Mouse (Mus musculus) forebrain, embryonic 11.5 days (tissue): ENCODE results near the gene Neil1. TPM values are rescaled to one million over a fixed set of nuclear protein-coding genes. Genes with fewer than 3 reads are reported as not detected.

Source experiments
- ATAC-seq: fragments of 200-750 bp; cut with Nextera tagmentation; replicated peaks from 2 replicates; pipeline ENCODE4 v1.8.0; 2017; ENCODE audit warnings: moderate TSS enrichment; ENCODE audit not compliant: low FRiP score
- DNase-seq: peaks from one replicate; pipeline ENCODE4 v3.0.0-alpha.2; 2017; ENCODE audit warnings: low spot score
- H3K27ac ChIP-seq: fragments of 300-500 bp; sonication (generic); 2 replicates; pipeline ENCODE4 v1.5.1; 2014; ENCODE audit warnings: low read depth, low read length
- H3K27me3 ChIP-seq: fragments of 300-500 bp; sonication (generic); 2 replicates; pipeline ENCODE4 v1.6.1; 2014; ENCODE audit warnings: mild to moderate bottlenecking, low read length, mixed read lengths; ENCODE audit not compliant: control insufficient read depth, insufficient read depth
- H3K36me3 ChIP-seq: fragments of 300-500 bp; sonication (generic); 2 replicates; pipeline ENCODE4 v1.6.1; 2014; ENCODE audit warnings: mild to moderate bottlenecking, low read length, moderate library complexity, mixed read lengths; ENCODE audit not compliant: control insufficient read depth, insufficient read depth
- H3K4me1 ChIP-seq: fragments of 300-500 bp; sonication (generic); replicated peaks from 2 replicates; pipeline ENCODE4 v1.6.1; 2014; ENCODE audit warnings: low read length, mixed read lengths; ENCODE audit not compliant: control insufficient read depth, insufficient read depth
- H3K4me2 ChIP-seq: fragments of 300-500 bp; sonication (generic); 2 replicates; pipeline ENCODE4 v1.6.1; 2014; ENCODE audit warnings: low read depth, mild to moderate bottlenecking, low read length, moderate library complexity, mixed read lengths; ENCODE audit not compliant: severe bottlenecking
- H3K4me3 ChIP-seq: fragments of 300-500 bp; sonication (generic); 2 replicates; pipeline ENCODE4 v1.5.1; 2014; ENCODE audit warnings: low read depth, low read length
- H3K9ac ChIP-seq: fragments of 300-500 bp; sonication (generic); 2 replicates; pipeline ENCODE4 v1.6.1; 2014; ENCODE audit warnings: low read length
- H3K9me3 ChIP-seq: fragments of 300-500 bp; sonication (generic); 2 replicates; pipeline ENCODE4 v1.6.1; 2016; ENCODE audit warnings: low read length, mixed read lengths; ENCODE audit not compliant: control insufficient read depth
- WGBS: fragments of 180-500 bp; shearing (Covaris S2); extraction: QIAGEN DNeasy Blood & Tissue Kit; methylation state at CpG from one replicate; pipeline ENCODE4 v1.1.7; 2014; 5-methylcytosine and 5-hydroxymethylcytosine counted together
- polyA plus RNA-seq: library from polyadenylated mRNA; unstranded; fragments of >200 nt; fragmentation: Nextera tagmentation; extraction: Ambion mirVana; gene quantifications from 2 replicates; pipeline ENCODE4 v1.2.1, GENCODE M21; 2014

The Neil1 gene
- polyA plus RNA-seq, 1 experiment from 2014 or later = 5.4 TPM

GRCm38 (mm10) chr9:57158013-57158470 lies 9.9 kb upstream of the Neil1 start, which contains the start of gene Commd4:
TSS of gene Commd4 (minus strand) at chr9:57158331.
- peak; percentile 88 for ATAC-seq
- peak within 1 kb of the TSS; percentile 96 for H3K4me2 ChIP-seq
- no peaks in the 10 kb centered on the region; the same call in 1 of the 2 replicates for H3K36me3 ChIP-seq
- H3K4me3 ChIP-seq = peak within 1 kb of the TSS; percentile 74
- H3K9ac ChIP-seq = peak within 1 kb of the TSS; percentile 70
- no peaks in the 10 kb centered on the region for H3K27me3 ChIP-seq
- no peaks in the 10 kb centered on the region for H3K9me3 ChIP-seq
- H3K4me1 ChIP-seq = peaks cover 5% of the 10 kb centered on the region; the same call in 1 of the 2 replicates
- under 1% methylated on average over 24 of the region's 24 CpGs for WGBS
- DNase-seq = peak; percentile 88
- no peak within 1 kb of the TSS for H3K27ac ChIP-seq

DNA sequence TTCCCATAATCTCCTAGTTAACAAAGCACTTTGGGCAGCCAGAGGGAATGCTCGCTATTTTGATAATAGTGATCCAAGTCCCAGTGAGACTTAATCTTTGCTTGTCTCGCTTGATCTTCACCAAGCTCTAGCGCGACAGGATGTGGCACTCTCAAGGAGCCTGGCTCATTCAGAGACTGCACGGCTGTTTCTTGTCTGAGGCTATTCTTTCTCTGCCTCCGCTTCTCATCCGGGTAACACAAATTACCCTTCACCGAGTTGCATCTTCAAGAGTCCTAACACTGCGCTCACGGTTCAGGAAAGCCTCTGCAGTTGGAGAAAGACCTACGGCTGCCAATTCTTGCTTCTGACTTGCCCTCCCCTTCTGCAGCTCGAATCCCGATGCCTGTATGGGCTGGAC lies 9.4 kb upstream of the Neil1 start:
- H3K36me3 ChIP-seq = no peaks in the 10 kb centered on the region; the same call in 1 of the 2 replicates
- peak overlapping the region; percentile 74 for H3K4me3 ChIP-seq
- ATAC-seq (no peak), DNase-seq (peak; percentile 31)
- WGBS = 31% methylated on average over 13 of the region's 13 CpGs
- H3K4me1 ChIP-seq = peaks cover 5% of the 10 kb centered on the region; the same call in 1 of the 2 replicates
- peak overlapping the region; percentile 70 for H3K9ac ChIP-seq
- no peak overlapping the region for H3K27ac ChIP-seq
- no peaks in the 10 kb centered on the region for H3K9me3 ChIP-seq
- H3K27me3 ChIP-seq = no peaks in the 10 kb centered on the region
- peak overlapping the region; percentile 96 for H3K4me2 ChIP-seq

DNA sequence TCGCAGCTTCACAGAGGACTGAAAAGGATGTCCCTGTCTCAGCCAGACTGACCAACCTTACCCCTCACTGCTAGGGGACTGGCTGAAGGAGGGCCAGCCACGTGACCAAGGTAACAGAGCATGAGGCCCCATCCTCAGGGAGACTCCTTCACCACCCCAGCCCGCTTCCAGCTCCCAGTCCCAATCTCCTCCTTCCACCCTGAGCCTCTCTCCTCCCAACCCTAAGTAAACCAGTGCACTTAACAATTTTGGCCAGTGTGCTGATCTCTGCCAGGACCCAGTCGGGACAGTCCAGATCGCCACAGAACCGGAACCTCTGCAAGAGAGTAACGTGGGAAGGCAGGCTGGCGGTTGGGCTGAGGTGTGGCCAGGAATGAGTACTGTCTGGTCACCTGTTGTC lies 8.7 kb upstream of the Neil1 start:
- H3K9me3 ChIP-seq = no peaks in the 10 kb centered on the region
- H3K36me3 ChIP-seq = no peaks in the 10 kb centered on the region; the same call in 1 of the 2 replicates
- H3K4me2 ChIP-seq = no peak overlapping the region
- no peak overlapping the region for H3K27ac ChIP-seq
- no peaks in the 10 kb centered on the region for H3K27me3 ChIP-seq
- 88% methylated on average over 8 of the region's 8 CpGs for WGBS
- ATAC-seq (no peak), DNase-seq (no peak)
- peaks cover 5% of the 10 kb centered on the region; the same call in 1 of the 2 replicates for H3K4me1 ChIP-seq
- H3K4me3 ChIP-seq = no peak overlapping the region
- no peak overlapping the region for H3K9ac ChIP-seq

DNA sequence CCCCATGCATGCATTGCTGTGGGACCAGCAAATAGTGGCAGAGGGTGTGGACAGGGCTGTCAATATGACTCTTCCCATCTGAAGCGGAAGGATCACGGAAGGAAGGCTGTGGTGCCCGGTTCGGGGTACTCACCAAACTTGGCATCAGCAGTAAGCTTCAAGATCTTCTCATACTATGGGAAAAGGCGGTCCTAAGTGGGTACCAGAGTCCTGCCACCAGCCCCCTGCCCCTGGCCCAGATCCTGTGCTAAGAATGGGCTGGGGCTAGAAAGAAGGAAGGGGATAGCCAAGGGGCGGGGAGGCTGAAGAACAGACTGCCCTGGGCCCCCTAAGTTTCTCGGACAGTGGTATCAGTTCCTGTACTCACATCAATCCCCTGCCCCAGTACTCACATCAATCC lies 8.3 kb upstream of the Neil1 start:
- ATAC-seq (no peak), DNase-seq (no peak)
- no peaks in the 10 kb centered on the region; the same call in 1 of the 2 replicates for H3K36me3 ChIP-seq
- H3K4me2 ChIP-seq = no peak overlapping the region
- no peak overlapping the region for H3K27ac ChIP-seq
- H3K4me1 ChIP-seq = peaks cover 5% of the 10 kb centered on the region; the same call in 1 of the 2 replicates
- no peak overlapping the region for H3K9ac ChIP-seq
- no peak overlapping the region for H3K4me3 ChIP-seq
- WGBS = 88% methylated on average over 7 of the region's 7 CpGs
- H3K9me3 ChIP-seq = no peaks in the 10 kb centered on the region
- H3K27me3 ChIP-seq = no peaks in the 10 kb centered on the region

GRCm38 (mm10) chr9:57152331-57152730 lies 4.2 kb upstream of the Neil1 start:
- H3K9me3 ChIP-seq = no peaks in the 10 kb centered on the region
- H3K4me1 ChIP-seq = peaks cover 4% of the 10 kb centered on the region; the same call in 1 of the 2 replicates
- no peak overlapping the region for H3K27ac ChIP-seq
- H3K9ac ChIP-seq = no peak overlapping the region
- H3K4me3 ChIP-seq = no peak overlapping the region
- WGBS = 53% methylated on average over 6 of the region's 6 CpGs
- no peak for DNase-seq
- ATAC-seq = no peak
- no peaks in the 10 kb centered on the region; the same call in 1 of the 2 replicates for H3K36me3 ChIP-seq
- no peaks in the 10 kb centered on the region for H3K27me3 ChIP-seq
- H3K4me2 ChIP-seq = no peak overlapping the region

DNA sequence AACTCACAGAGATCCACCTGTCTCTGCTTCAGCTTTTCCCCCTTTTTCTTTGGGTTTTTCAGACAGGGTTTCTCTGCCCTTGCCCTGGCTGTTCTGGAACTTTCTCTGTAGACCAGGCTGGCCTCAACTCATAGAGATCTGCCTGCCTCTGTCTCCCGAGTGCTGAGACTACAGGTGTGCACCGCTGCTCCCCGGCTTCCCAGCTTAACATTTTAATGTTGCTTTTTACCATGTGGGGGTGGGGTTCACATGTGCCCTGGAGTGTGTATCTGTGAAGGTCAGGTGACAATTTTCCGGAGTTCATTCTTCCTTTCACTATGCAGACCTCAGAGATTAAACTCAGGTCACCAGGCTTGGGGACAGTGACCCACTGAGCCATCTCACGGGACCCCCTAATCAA lies 2.1 kb upstream of the Neil1 start:
- DNase-seq = no peak
- Histone ChIP-seq H3K9ac (no peak overlapping the region), H3K27ac (no peak overlapping the region), H3K4me3 (no peak overlapping the region), H3K4me1 (0 out of 2 replicates have a peak, but pooled peaks cover 2% of the 10 kb centered on the region), H3K36me3 (no peaks in the 10 kb centered on the region; the same call in 1 of the 2 replicates), H3K4me2 (no peak overlapping the region), H3K27me3 (no peaks in the 10 kb centered on the region), H3K9me3 (no peaks in the 10 kb centered on the region)
- WGBS = 90% methylated on average over 5 of the region's 5 CpGs
- no peak for ATAC-seq

DNA sequence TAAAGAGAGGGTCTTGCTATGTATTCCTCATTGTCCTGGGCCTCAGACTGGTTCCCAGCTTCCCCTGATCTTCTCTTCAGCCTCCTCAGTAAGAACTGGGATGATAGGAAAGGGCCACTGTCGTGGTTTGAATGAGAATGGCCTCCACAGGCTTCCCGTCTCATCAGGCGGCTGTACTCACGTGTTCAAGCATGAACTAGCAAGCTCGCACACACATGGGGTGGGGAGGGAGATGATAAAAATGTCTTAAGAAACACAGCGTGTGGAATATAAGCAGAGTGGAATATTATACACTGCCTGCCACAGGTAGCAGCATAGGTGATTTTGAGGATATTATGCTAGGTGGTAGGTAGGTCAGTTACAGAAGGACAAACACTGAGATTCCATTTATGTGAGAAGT lies 916 bp upstream of the Neil1 start:
- H3K4me3 ChIP-seq = no peak overlapping the region
- no peak for DNase-seq

GRCm38 (mm10) chr9:57147205-57148143 lies 631 bp downstream of the Neil1 start:
- Histone ChIP-seq H3K4me3 (peak overlapping the region; percentile 46), H3K36me3 (no peaks in the 10 kb centered on the region), H3K9ac (peak overlapping the region; percentile 74), H3K9me3 (no peaks in the 10 kb centered on the region), H3K4me2 (peak overlapping the region; percentile 81), H3K27me3 (no peaks in the 10 kb centered on the region), H3K4me1 (0 out of 2 replicates have a peak, but pooled peaks cover 2% of the 10 kb centered on the region), H3K27ac (peak overlapping the region; percentile 73; the same call in 1 of the 2 replicates)
- 9% methylated on average over 19 of the region's 19 CpGs for WGBS
- no peak for DNase-seq
- peak; percentile 47 for ATAC-seq

More for the DNA sequence above, 916 bp upstream of the Neil1 start:
- 74% methylated on average over 6 of the region's 6 CpGs for WGBS
- no peak for ATAC-seq
- no peaks in the 10 kb centered on the region for H3K9me3 ChIP-seq
- 0 out of 2 replicates have a peak, but pooled peaks cover 2% of the 10 kb centered on the region for H3K4me1 ChIP-seq
- no peaks in the 10 kb centered on the region for H3K36me3 ChIP-seq
- peak overlapping the region; percentile 74; the same call in 1 of the 2 replicates for H3K9ac ChIP-seq
- no peaks in the 10 kb centered on the region for H3K27me3 ChIP-seq
- H3K27ac ChIP-seq = no peak overlapping the region
- peak overlapping the region; percentile 81; the same call in 1 of the 2 replicates for H3K4me2 ChIP-seq
